ENCODE assay signal across 11 mouse cellular contexts in genomic region chr4:66097629-66098028, GRCm38 (mm10).
"Had no signal": no experiment of that assay in that cellular context is flagged by ENCODE, and none has a peak within 500 bp of the region (broad histone marks: within the 10 kb centered on the region; RNA-seq: fewer than 3 reads in every experiment).

No protein-coding gene starts in this region.

- H3K9ac ChIP-seq: limb, embryonic 12.5 days; liver, embryonic 13.5 days; liver, postnatal 0 days; midbrain, embryonic 13.5 days had no signal

- H3K4me2 ChIP-seq: limb, embryonic 12.5 days; liver, embryonic 13.5 days; midbrain, embryonic 13.5 days had no signal

- DNase-seq: kidney, postnatal 10 days; kidney, postnatal 4 days; liver; liver, embryonic 13.5 days; liver, postnatal 0 days; lung, postnatal 14 days; thymus, postnatal 4 days had no signal

- H3K27ac ChIP-seq: layer of hippocampus, adult 2 months; limb, embryonic 12.5 days; liver, embryonic 13.5 days; midbrain, embryonic 13.5 days; stomach, postnatal 0 days had no signal

- H3K4me3 ChIP-seq: layer of hippocampus, adult 2 months; limb, embryonic 12.5 days; liver, embryonic 13.5 days; midbrain, embryonic 13.5 days had no signal

- H3K36me3 ChIP-seq: limb, embryonic 12.5 days; liver, embryonic 13.5 days; midbrain, embryonic 13.5 days had no signal

- H3K27me3 ChIP-seq: limb, embryonic 12.5 days; liver, embryonic 13.5 days; midbrain, embryonic 13.5 days had no signal

- H3K4me1 ChIP-seq: liver, embryonic 13.5 days; midbrain, embryonic 13.5 days had no signal

- ATAC-seq: liver, postnatal 0 days; midbrain, embryonic 13.5 days had no signal

- H3K9me3 ChIP-seq: limb, embryonic 12.5 days; liver, embryonic 13.5 days; midbrain, embryonic 13.5 days had no signal
